Mouse (Mus musculus): ENCODE data around the gene Gpat3. TPM values are rescaled to one million over a fixed set of nuclear protein-coding genes. Genes with fewer than 3 reads are reported as not detected.

Gpat3 gene
- polyA plus RNA-seq, 2 experiments = 1.1 to 1.9 TPM

DNA sequence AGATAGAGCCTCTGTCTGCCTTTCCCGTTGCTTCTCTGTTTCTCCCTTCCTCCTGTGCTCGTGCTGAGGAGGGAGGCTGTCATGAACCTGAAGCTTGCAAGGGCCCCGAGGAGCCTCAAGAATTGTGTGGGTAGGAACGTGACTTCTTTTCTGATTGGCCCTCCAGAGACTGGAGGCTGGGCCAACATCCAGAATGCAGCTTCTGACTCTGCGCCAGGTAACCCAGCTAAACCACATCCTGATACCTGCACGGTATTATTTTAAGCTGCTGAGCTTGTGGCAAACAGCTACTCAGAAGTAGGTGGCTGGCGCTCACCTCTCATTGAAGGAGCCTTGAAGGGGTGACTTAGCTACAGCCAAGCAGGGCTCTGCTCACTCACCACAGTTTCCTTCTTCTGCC lies 66.9 kb downstream of the Gpat3 start:
- no peak overlapping the region for H3K9ac ChIP-seq (ENCODE audit: low read depth, low read length, severe bottlenecking)
- no peak overlapping the region for H3K4me2 ChIP-seq (replicated peaks; ENCODE audit: low read depth, low read length, severe bottlenecking)
- no peaks in the 10 kb centered on the region for H3K9me3 ChIP-seq (ENCODE audit: control insufficient read depth, low read length)
- ATAC-seq (ENCODE audit: low FRiP score, low read depth) (no peak), DNase-seq (ENCODE audit: low spot score) (no peak)
- H3K36me3 ChIP-seq (ENCODE audit: control insufficient read depth, insufficient read depth, low read length) = no peaks in the 10 kb centered on the region
- H3K4me1 ChIP-seq (ENCODE audit: control insufficient read depth, insufficient read depth, low read length) = 0 out of 2 replicates have a peak, but pooled peaks cover 3% of the 10 kb centered on the region
- H3K27ac ChIP-seq (replicated peaks; ENCODE audit: low read depth, low read length) = no peak overlapping the region
- TF ChIP-seq POLR2A (IDR thresholded peaks at IDR 0.05; ENCODE audit: borderline replicate concordance, extremely low read depth, insufficient read depth, insufficient read length) = no peak
- H3K4me3 ChIP-seq (replicated peaks; ENCODE audit: low read length) = no peak overlapping the region
- H3K27me3 ChIP-seq (ENCODE audit: control insufficient read depth, insufficient read depth, low read length) = no peaks in the 10 kb centered on the region
- 65% methylated on average over 7 of the region's 7 CpGs for WGBS

DNA sequence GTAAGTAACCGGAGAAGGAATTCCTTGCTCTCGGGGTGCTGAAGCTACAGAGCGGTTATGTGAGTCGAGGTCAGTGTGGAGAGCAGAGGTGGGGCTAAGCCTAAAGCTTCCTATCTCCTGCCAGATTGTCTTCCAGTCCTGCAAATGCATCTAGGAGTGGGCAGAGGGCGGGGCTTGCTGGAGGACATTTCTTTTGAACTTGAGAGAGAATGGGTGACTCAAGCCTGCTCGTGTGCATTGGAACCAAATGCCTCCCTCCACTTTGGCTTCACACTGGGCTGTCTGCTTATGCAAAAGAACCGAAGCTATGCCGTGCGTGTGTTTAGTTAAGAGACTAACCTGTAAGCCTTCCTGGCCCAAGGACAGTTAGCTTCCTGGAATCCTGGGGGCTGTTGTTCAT lies 67.8 kb downstream of the Gpat3 start:
- H3K27me3 ChIP-seq (ENCODE audit: control insufficient read depth, insufficient read depth, low read length) = no peaks in the 10 kb centered on the region
- no peak overlapping the region for H3K4me3 ChIP-seq (replicated peaks; ENCODE audit: low read length)
- no peak overlapping the region for H3K27ac ChIP-seq (replicated peaks; ENCODE audit: low read depth, low read length)
- no peak for TF ChIP-seq POLR2A (IDR thresholded peaks at IDR 0.05; ENCODE audit: borderline replicate concordance, extremely low read depth, insufficient read depth, insufficient read length)
- H3K4me2 ChIP-seq (replicated peaks; ENCODE audit: low read depth, low read length, severe bottlenecking) = no peak overlapping the region
- 0 out of 2 replicates have a peak, but pooled peaks cover 3% of the 10 kb centered on the region for H3K4me1 ChIP-seq (ENCODE audit: control insufficient read depth, insufficient read depth, low read length)
- no peaks in the 10 kb centered on the region for H3K36me3 ChIP-seq (ENCODE audit: control insufficient read depth, insufficient read depth, low read length)
- H3K9ac ChIP-seq (ENCODE audit: low read depth, low read length, severe bottlenecking) = no peak overlapping the region
- ATAC-seq (ENCODE audit: low FRiP score, low read depth) (no peak), DNase-seq (ENCODE audit: low spot score) (no peak)
- no peaks in the 10 kb centered on the region for H3K9me3 ChIP-seq (ENCODE audit: control insufficient read depth, low read length)
- WGBS = 61% methylated on average over 9 of the region's 9 CpGs

GRCm38 (mm10) chr5:100914989-100915388 lies 69.5 kb downstream of the Gpat3 start:
- DNase-seq (ENCODE audit: low spot score) = peak; percentile 82
- ATAC-seq (ENCODE audit: low FRiP score, low read depth) = no peak

GRCm38 (mm10) chr5:100915411-100915810 lies 69.9 kb downstream of the Gpat3 start:
- DNase-seq (ENCODE audit: low spot score) (no peak), ATAC-seq (ENCODE audit: low FRiP score, low read depth) (no peak)
- H3K27ac ChIP-seq (replicated peaks; ENCODE audit: low read depth, low read length) = no peak overlapping the region
- TF ChIP-seq POLR2A (IDR thresholded peaks at IDR 0.05; ENCODE audit: borderline replicate concordance, extremely low read depth, insufficient read depth, insufficient read length) = no peak
- H3K4me2 ChIP-seq (replicated peaks; ENCODE audit: low read depth, low read length, severe bottlenecking) = no peak overlapping the region
- H3K9ac ChIP-seq (ENCODE audit: low read depth, low read length, severe bottlenecking) = no peak overlapping the region
- H3K4me3 ChIP-seq (replicated peaks; ENCODE audit: low read length) = no peak overlapping the region
- WGBS = 48% methylated on average over 5 of the region's 5 CpGs
- H3K27me3 ChIP-seq (ENCODE audit: control insufficient read depth, insufficient read depth, low read length) = no peaks in the 10 kb centered on the region
- no peaks in the 10 kb centered on the region for H3K36me3 ChIP-seq (ENCODE audit: control insufficient read depth, insufficient read depth, low read length)
- H3K4me1 ChIP-seq (ENCODE audit: control insufficient read depth, insufficient read depth, low read length) = no peaks in the 10 kb centered on the region
- no peaks in the 10 kb centered on the region for H3K9me3 ChIP-seq (ENCODE audit: control insufficient read depth, low read length)

More at GRCm38 (mm10) chr5:100914989-100915388, 69.5 kb downstream of the Gpat3 start:
- Histone ChIP-seq H3K4me3 (replicated peaks; ENCODE audit: low read length) (no peak overlapping the region), H3K36me3 (ENCODE audit: control insufficient read depth, insufficient read depth, low read length) (no peaks in the 10 kb centered on the region), H3K27me3 (ENCODE audit: control insufficient read depth, insufficient read depth, low read length) (no peaks in the 10 kb centered on the region), H3K27ac (replicated peaks; ENCODE audit: low read depth, low read length) (no peak overlapping the region), H3K4me1 (ENCODE audit: control insufficient read depth, insufficient read depth, low read length) (no peaks in the 10 kb centered on the region), H3K9me3 (ENCODE audit: control insufficient read depth, low read length) (no peaks in the 10 kb centered on the region), H3K4me2 (replicated peaks; ENCODE audit: low read depth, low read length, severe bottlenecking) (no peak overlapping the region), H3K9ac (ENCODE audit: low read depth, low read length, severe bottlenecking) (no peak overlapping the region)
- TF ChIP-seq POLR2A (IDR thresholded peaks at IDR 0.05; ENCODE audit: borderline replicate concordance, extremely low read depth, insufficient read depth, insufficient read length) = no peak
- WGBS = 16% methylated on average over 7 of the region's 7 CpGs

DNA sequence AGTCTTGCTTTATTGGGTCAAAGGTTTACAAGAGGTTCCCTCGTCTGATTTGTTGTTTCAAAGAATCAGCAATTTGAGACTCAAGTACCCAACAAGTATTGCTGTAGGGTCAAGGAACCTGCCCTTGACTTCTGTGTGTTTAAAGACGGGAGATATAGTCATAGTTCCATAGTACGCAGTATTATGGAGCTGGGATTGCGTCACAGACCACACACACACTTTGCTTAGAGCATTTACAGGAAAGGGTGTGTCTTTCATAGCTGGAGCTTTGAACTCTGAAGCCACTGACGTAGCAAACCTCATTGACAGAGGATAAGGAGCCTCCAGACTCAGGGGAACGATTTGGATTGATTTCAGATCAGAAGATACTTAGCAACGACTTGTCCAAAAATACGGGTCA lies 70.9 kb downstream of the Gpat3 start:
- TF ChIP-seq POLR2A (IDR thresholded peaks at IDR 0.05; ENCODE audit: borderline replicate concordance, extremely low read depth, insufficient read depth, insufficient read length) = no peak
- ATAC-seq (ENCODE audit: low FRiP score, low read depth) = no peak
- no peak for DNase-seq (ENCODE audit: low spot score)
- Histone ChIP-seq H3K4me2 (replicated peaks; ENCODE audit: low read depth, low read length, severe bottlenecking) (no peak overlapping the region), H3K9me3 (ENCODE audit: control insufficient read depth, low read length) (no peaks in the 10 kb centered on the region), H3K27me3 (ENCODE audit: control insufficient read depth, insufficient read depth, low read length) (no peaks in the 10 kb centered on the region), H3K27ac (replicated peaks; ENCODE audit: low read depth, low read length) (no peak overlapping the region), H3K4me3 (replicated peaks; ENCODE audit: low read length) (no peak overlapping the region), H3K4me1 (ENCODE audit: control insufficient read depth, insufficient read depth, low read length) (no peaks in the 10 kb centered on the region), H3K9ac (ENCODE audit: low read depth, low read length, severe bottlenecking) (no peak overlapping the region), H3K36me3 (ENCODE audit: control insufficient read depth, insufficient read depth, low read length) (no peaks in the 10 kb centered on the region)
- WGBS = 64% methylated on average over 8 of the region's 8 CpGs

Measured in limb, embryonic 14.5 days (tissue).